ENCODE assay signal across 14 mouse cellular contexts in genomic region chr5:91669235-91669634, GRCm38 (mm10).
"Had no signal": no experiment of that assay in that cellular context is flagged by ENCODE, and none has a peak within 500 bp of the region (broad histone marks: within the 10 kb centered on the region; RNA-seq: fewer than 3 reads in every experiment).

No protein-coding gene starts in this region.

- DNase-seq: kidney, postnatal 25 days; layer of hippocampus, adult 9-11 months; liver, embryonic 13.5 days; lung, adult 2 months; lung, postnatal 14 days; lung, postnatal 4 days; midbrain, embryonic 14.5 days; right cerebral cortex, postnatal 25 days; spleen, adult 18-20 months; thymus, adult 18-20 months; thymus, postnatal 36 days had no signal

- H3K27me3 ChIP-seq: liver, embryonic 13.5 days had no signal

- H3K36me3 ChIP-seq: liver, embryonic 13.5 days had no signal

- H3K4me3 ChIP-seq: layer of hippocampus, adult 2 months; liver, embryonic 13.5 days had no signal

- H3K4me2 ChIP-seq: liver, embryonic 13.5 days; midbrain, embryonic 11.5 days had no signal

- H3K27ac ChIP-seq: kidney, postnatal 0 days; liver, embryonic 13.5 days had no signal

- H3K4me1 ChIP-seq: liver, embryonic 13.5 days had no signal

- H3K9me3 ChIP-seq: liver, embryonic 13.5 days had no signal

- H3K9ac ChIP-seq: liver, embryonic 13.5 days had no signal
